11 mouse cellular contexts compared by ENCODE assay signal in the genomic region with DNA sequence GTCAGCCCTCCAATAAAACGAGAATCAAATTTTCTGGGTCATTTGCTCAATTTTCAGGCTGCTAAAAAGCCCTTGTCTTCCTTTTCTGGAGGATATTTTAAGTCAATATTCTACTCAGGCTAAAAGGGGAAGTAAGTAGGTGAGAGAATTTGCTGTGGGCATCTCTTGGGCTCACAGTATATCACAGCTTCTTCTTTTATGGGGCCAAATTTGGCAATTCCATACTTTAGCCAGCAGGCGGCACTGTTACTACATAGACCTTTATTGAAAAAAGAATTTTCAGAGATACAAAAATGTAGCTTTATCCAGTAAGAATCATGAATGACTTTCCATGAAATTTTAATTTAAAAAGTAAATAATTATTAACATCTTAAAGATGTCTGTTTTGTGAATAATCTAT. TPM values are rescaled to one million over a fixed set of nuclear protein-coding genes. Genes with fewer than 3 reads are reported as not detected.
DNase-seq lines count a peak whose midpoint lies in the region; ATAC-seq and TF ChIP-seq lines count a peak whose summit lies in the region.
"Had no signal": no experiment of that assay in that cellular context is flagged by ENCODE, and none has a peak within 500 bp of the region (broad histone marks: within the 10 kb centered on the region; RNA-seq: fewer than 3 reads in every experiment).

No protein-coding gene starts in this region.

- TF ChIP-seq CTCF in midbrain, postnatal 0 days (IDR thresholded peaks at IDR 0.05), result peak; percentile 72

- H3K9me3 ChIP-seq in midbrain, postnatal 0 days (ENCODE audit: low read length), result no peaks in the 10 kb centered on the region
- no peaks in the 10 kb centered on the region for H3K9me3 ChIP-seq in midbrain, embryonic 16.5 days (replicated peaks; ENCODE audit: control insufficient read depth, low read length, poor library complexity, severe bottlenecking)
- H3K9me3 ChIP-seq: lung, embryonic 15.5 days had no signal

- no peaks in the 10 kb centered on the region for H3K27me3 ChIP-seq in midbrain, postnatal 0 days (ENCODE audit: insufficient read depth, low read length)
- no peaks in the 10 kb centered on the region for H3K27me3 ChIP-seq in midbrain, embryonic 16.5 days (ENCODE audit: control insufficient read depth, insufficient read depth, low read depth, low read length)
- H3K27me3 ChIP-seq: lung, embryonic 15.5 days had no signal

- no peak overlapping the region for H3K9ac ChIP-seq in midbrain, postnatal 0 days (replicated peaks; ENCODE audit: low read length, poor library complexity, severe bottlenecking)
- H3K9ac ChIP-seq in midbrain, embryonic 16.5 days (ENCODE audit: low read depth, low read length), result no peak overlapping the region
- H3K9ac ChIP-seq: lung, embryonic 15.5 days had no signal

- H3K4me1 ChIP-seq in midbrain, postnatal 0 days (ENCODE audit: insufficient read depth, low read length), result no peaks in the 10 kb centered on the region
- no peaks in the 10 kb centered on the region for H3K4me1 ChIP-seq in midbrain, embryonic 16.5 days (ENCODE audit: control insufficient read depth, insufficient read depth, low read length)
- H3K4me1 ChIP-seq: lung, embryonic 15.5 days had no signal

- no peak for ATAC-seq in midbrain, postnatal 0 days (ENCODE audit: low FRiP score)
- no peak for ATAC-seq in midbrain, embryonic 16.5 days
- 0 out of 2 replicates have a peak, but pooled peaks have one; percentile 29 for ATAC-seq in megakaryocyte progenitor cell, adult 5-6 weeks (replicated peaks; ENCODE audit: poor library complexity)

- H3K4me3 ChIP-seq in midbrain, postnatal 0 days (ENCODE audit: low read depth, low read length), result no peak overlapping the region
- H3K4me3 ChIP-seq in midbrain, embryonic 16.5 days (ENCODE audit: low read depth, low read length), result no peak overlapping the region
- H3K4me3 ChIP-seq: lung, embryonic 15.5 days had no signal

- DNase-seq in heart, postnatal 4 days, result peak; percentile 8
- DNase-seq in heart, adult 9 months (ENCODE audit: low spot score in 2 of 2), result no peak
- peak; percentile 65 for DNase-seq in midbrain, postnatal 0 days (ENCODE audit: low spot score)
- DNase-seq in c-Kit-positive CD71-negative TER-119-negative erythroid progenitor cells, embryonic 14.5 days (ENCODE audit: low read depth), result peak; percentile 17
- no peak for DNase-seq in heart, adult 8-10 months (ENCODE audit: low spot score)
- DNase-seq in adrenal gland, postnatal 25 days, result no peak

- WGBS in midbrain, postnatal 0 days, result 39% methylated on average over 2 of the region's 2 CpGs
- WGBS in midbrain, embryonic 16.5 days, result 41% methylated on average over 2 of the region's 2 CpGs

- H3K4me2 ChIP-seq in midbrain, postnatal 0 days (ENCODE audit: low read depth, low read length, poor library complexity, severe bottlenecking), result no peak overlapping the region
- no peak overlapping the region for H3K4me2 ChIP-seq in midbrain, embryonic 16.5 days (ENCODE audit: low read length)
- H3K4me2 ChIP-seq: heart, embryonic 11.5 days; lung, embryonic 15.5 days had no signal

- H3K27ac ChIP-seq in midbrain, postnatal 0 days (ENCODE audit: low read depth, low read length), result no peak overlapping the region
- no peak overlapping the region for H3K27ac ChIP-seq in midbrain, embryonic 16.5 days (ENCODE audit: low read length)
- H3K27ac ChIP-seq: lung, embryonic 15.5 days had no signal

- no peaks in the 10 kb centered on the region for H3K36me3 ChIP-seq in midbrain, postnatal 0 days (ENCODE audit: insufficient read depth, low read length)
- no peaks in the 10 kb centered on the region for H3K36me3 ChIP-seq in midbrain, embryonic 16.5 days (ENCODE audit: control insufficient read depth, insufficient read depth, low read length)
- H3K36me3 ChIP-seq: lung, embryonic 15.5 days had no signal

RNA-seq across cellular contexts. Expression of a gene that starts 18.8 kb away (rescaled TPM):
- total RNA-seq in heart, postnatal 4 days (2021), result not detected
- total RNA-seq in midbrain, postnatal 0 days (2014; rRNA removed), result not detected in 2 replicates
- 5.2 TPM in 1 of 2 replicates, not detected in the other for polyA plus RNA-seq in midbrain, postnatal 0 days (2015; fragmentation: Nextera tagmentation; extraction: Ambion mirVana)
- polyA plus RNA-seq in midbrain, embryonic 16.5 days (2015; fragmentation: Nextera tagmentation; extraction: Ambion mirVana), result not detected in 2 replicates
- not detected in 2 replicates for total RNA-seq in megakaryocyte progenitor cell, adult 5-6 weeks (2015)
- not detected in 2 replicates for total RNA-seq in megakaryocyte progenitor cell, adult 5-6 weeks (2017)
- total RNA-seq in heart, adult 8-10 months (2022), result not detected
- not detected in 2 replicates for total RNA-seq in adrenal gland, postnatal 25 days (2021)
- polyA plus RNA-seq: heart, embryonic 11.5 days; lung, embryonic 15.5 days; spleen, adult 2 months had no signal

Comparison
In these comparisons a context has a peak if more than half of its experiments do, and no peak if none do; other contexts are left out.
1. DNase-seq: peak in heart, postnatal 4 days (single experiment), midbrain, postnatal 0 days (single experiment) and c-Kit-positive CD71-negative TER-119-negative erythroid progenitor cells, embryonic 14.5 days (single experiment); none in heart, adult 9 months (0 of 2), heart, adult 8-10 months (single experiment) and adrenal gland, postnatal 25 days (single experiment).